Mouse (Mus musculus) layer of hippocampus, adult 2 months (tissue): ENCODE measurements at regions not wholly inside any gene's neighbourhood (a gene's known extent, or its start where the extent isn't known, plus 50 kb on each side); places are given as distances from the start of the nearest gene placed in this dataset.

ENCODE experiments used
- DNase-seq, 2 experiments: peaks; one replicate each; pipeline ENCODE4 v3.0.0; 2022; ENCODE audit warnings: low spot score in 2 of 2
- H3K27ac ChIP-seq: fragments of 200-600 bp; 2 replicates; pipeline ENCODE4 v1.8.1; 2022
- H3K4me3 ChIP-seq: fragments of 200-600 bp; 2 replicates; pipeline ENCODE4 v1.8.1; 2022; ENCODE audit warnings: mild to moderate bottlenecking
- CTCF ChIP-seq: fragments of 200-600 bp; conservative IDR thresholded peaks from 2 replicates; pipeline ENCODE4 v1.8.1; 2022; ENCODE audit warnings: antibody characterized with exemption, mild to moderate bottlenecking, moderate library complexity

DNA sequence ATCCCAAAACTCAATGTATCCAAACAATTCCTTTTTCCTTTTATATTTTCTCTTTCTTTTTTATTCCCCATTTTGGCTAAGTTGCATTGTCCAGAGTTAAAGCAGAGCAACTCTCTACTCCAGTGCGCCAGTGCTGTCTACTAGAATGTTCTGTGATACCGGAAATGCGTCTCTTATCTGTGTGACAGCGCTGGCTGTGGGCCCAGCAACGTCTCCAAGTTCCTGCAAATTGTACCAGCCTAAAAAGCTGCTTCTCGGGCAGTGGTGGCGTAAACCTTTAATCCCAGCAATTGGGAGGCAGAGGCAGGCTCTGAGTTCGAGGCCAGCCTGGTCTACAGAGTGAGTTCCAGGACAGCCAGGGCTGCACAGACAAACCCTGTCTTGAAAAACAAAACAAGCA lies 59.4 kb downstream of the Cox18 start:
- H3K27ac ChIP-seq, result no peak overlapping the region
- H3K4me3 ChIP-seq, result no peak overlapping the region
- DNase-seq, result no peak
- no peak for TF ChIP-seq CTCF

GRCm38 (mm10) chr5:90163033-90163859 lies 60.6 kb downstream of the Cox18 start:
- no peak overlapping the region for H3K4me3 ChIP-seq
- no peak for DNase-seq
- TF ChIP-seq CTCF, result no peak
- H3K27ac ChIP-seq, result no peak overlapping the region

DNA sequence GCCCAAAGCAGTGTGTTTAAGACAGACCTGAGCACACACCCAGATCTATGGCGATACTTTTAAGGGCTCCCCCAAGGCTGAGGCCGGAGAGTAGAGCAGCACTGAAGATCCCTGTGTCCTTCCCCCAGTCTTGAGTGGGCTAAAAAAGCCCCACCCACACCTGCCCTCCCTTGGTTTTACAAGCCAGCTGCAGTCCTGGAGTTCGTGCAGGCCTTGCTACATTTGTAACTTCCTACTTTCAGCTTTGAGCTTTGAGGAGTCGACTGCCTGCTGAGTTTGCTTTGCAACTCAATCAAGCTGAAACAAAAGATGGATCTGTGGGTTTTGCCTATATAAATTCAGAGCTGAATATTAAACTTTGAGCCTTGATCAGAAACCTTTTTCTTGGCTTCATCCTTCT lies 63.5 kb downstream of the Cox18 start:
- Histone ChIP-seq H3K4me3 (no peak overlapping the region), H3K27ac (no peak overlapping the region)
- no peak for DNase-seq
- TF ChIP-seq CTCF, result no peak

DNA sequence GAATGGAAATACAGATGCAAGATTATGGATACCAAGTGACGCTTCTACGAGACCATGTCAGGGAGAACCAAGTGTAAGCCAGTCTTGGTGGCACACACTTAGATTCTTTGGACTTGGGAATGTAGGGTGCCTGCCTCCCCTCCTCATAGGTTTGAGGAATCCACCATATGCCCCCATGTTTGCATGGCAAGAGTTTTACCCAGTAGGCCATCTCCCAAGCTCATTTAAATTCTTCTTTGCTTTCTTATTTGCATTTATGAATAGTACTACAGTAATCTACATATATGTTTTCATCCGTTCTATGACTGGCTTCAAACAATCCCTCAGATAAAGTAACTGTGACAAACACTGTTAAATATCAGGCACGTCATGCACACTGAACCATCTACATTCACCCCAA lies 67.3 kb downstream of the Cox18 start:
- no peak for DNase-seq
- no peak for TF ChIP-seq CTCF
- Histone ChIP-seq H3K4me3 (no peak overlapping the region), H3K27ac (no peak overlapping the region)

GRCm38 (mm10) chr5:90149611-90150532 lies 73.9 kb downstream of the Cox18 start:
- no peak for TF ChIP-seq CTCF
- Histone ChIP-seq H3K27ac (no peak overlapping the region), H3K4me3 (no peak overlapping the region)
- DNase-seq, result no peak

DNA sequence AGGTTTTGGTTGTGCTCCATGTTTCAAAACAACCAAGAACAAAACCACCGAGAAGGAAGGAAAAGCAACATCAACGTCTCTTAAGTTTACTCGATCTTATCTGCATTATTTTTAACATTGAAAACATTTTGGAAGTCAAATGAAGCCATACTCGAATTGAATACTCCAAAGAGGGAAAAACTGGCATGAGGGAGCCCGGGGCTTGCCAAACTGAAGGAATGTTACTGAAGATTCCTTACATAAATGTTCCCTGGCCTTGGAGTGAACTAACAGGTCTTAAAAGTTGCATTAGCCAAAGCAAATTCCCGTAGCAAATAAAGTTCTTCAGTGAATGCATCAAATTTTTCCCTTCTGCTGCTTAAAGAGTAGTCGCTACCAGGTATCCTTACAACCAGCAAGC lies 87.8 kb downstream of the Cox18 start:
- H3K27ac ChIP-seq, result no peak overlapping the region
- no peak overlapping the region for H3K4me3 ChIP-seq
- no peak for DNase-seq
- TF ChIP-seq CTCF, result no peak

- no peak overlapping the region for H3K4me3 ChIP-seq
- no peak for TF ChIP-seq CTCF
Observed at GRCm38 (mm10) chr5:90107036-90107435, 116.8 kb downstream of the Cox18 start.

GRCm38 (mm10) chr5:90104672-90105071 lies 119.1 kb downstream of the Cox18 start:
- no peak for DNase-seq
- no peak overlapping the region for H3K27ac ChIP-seq
- TF ChIP-seq CTCF, result no peak
- H3K4me3 ChIP-seq, result no peak overlapping the region

More at GRCm38 (mm10) chr5:90107036-90107435, 116.8 kb downstream of the Cox18 start:
- no peak for DNase-seq
- no peak overlapping the region for H3K27ac ChIP-seq

DNA sequence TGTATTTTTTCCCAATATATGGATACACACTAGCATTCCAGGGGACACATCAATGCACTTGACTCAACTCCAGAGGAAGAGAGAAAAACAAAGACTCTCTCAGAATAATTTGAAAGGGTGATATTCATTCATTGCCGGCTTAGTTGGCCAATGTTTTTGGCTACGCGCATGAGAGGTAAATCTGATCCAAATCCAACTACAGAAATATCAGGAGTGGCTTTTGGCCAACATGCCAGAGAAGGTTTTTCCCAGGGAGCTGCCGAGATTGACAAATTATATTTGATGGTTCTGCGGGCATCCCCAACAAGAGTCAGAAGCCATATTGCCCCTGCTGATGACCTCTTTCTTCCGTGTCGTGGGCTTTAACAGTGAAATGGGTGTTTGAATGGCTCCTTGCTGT lies 135.3 kb downstream of the Cox18 start:
- no peak for TF ChIP-seq CTCF
- H3K4me3 ChIP-seq, result no peak overlapping the region
- H3K27ac ChIP-seq, result no peak overlapping the region
- no peak for DNase-seq

DNA sequence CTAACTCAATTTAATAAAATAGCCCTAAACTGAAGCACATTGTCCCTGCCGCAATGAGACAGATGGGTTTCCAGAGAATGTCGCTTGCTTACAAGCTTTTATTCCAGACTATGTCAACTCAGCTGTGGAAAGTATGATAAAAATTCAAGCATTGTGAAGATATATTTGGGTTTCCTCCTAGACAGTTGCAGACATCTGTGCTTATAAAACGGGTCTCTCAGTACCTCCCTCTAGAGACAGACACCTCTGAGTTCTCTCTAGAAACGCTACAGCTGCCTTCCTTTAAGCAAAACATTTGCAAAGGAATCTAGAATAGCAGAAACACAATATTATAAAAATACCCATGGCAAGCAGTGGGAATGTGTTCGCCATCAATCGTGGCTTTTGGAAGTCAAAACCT lies 137.3 kb downstream of the Cox18 start:
- DNase-seq, result peak in 1 of 2 experiments; percentile 7
- Histone ChIP-seq H3K27ac (peak overlapping the region; percentile 29; the same call in 1 of the 2 replicates), H3K4me3 (no peak overlapping the region)
- TF ChIP-seq CTCF, result peak; percentile 29

DNA sequence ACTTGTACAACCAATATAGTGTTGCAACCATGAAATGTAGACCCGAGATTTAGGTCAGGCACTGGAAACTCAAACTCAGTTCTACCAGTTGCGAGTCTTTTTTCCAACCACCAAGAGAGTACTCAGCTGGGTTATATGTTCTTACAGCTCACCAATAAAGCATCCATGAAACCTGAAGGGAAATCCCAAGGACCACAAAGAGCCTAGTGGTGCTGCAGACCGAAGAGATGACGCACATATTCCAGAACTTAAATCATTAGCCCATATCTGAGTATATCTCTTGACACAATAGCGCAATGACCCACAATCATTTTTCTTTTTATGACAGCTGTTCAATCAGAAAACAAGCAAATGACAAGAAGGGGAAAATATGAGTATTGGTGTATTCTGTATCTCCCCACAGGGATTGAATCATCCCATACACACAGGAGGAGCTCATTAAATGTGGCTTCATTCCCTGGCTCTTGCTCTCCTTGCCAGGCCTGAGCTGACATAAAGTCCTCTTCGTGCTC lies 146.7 kb downstream of the Cox18 start:
- no peak for DNase-seq
- Histone ChIP-seq H3K4me3 (no peak overlapping the region), H3K27ac (no peak overlapping the region)
- TF ChIP-seq CTCF, result no peak

- Histone ChIP-seq H3K27ac (no peak overlapping the region), H3K4me3 (no peak overlapping the region)
- no peak for TF ChIP-seq CTCF
- no peak for DNase-seq
Observed at GRCm38 (mm10) chr5:90075629-90076349, 148.0 kb downstream of the Cox18 start.
